Mouse (Mus musculus): ENCODE measurements around the gene Ncoa7. TPM values are rescaled to one million over a fixed set of nuclear protein-coding genes. Genes with fewer than 3 reads are reported as not detected.

Gene Ncoa7
- 8.7 and 9.1 TPM in 2 replicates for polyA plus RNA-seq (2016; fragmentation: Nextera tagmentation; extraction: Ambion mirVana)

- H3K27me3 ChIP-seq (replicated peaks): no peaks in the 10 kb centered on the region
- peak; percentile 91 for ATAC-seq (ENCODE audit: insufficient number of reproducible peaks, low FRiP score)
- no peaks in the 10 kb centered on the region for H3K36me3 ChIP-seq
- H3K4me1 ChIP-seq (replicated peaks): peaks cover 5% of the 10 kb centered on the region; the same call in 1 of the 2 replicates
- H3K4me3 ChIP-seq: peak within 1 kb of the TSS; percentile 62
- H3K9ac ChIP-seq: peak within 1 kb of the TSS; percentile 72
- H3K27ac ChIP-seq (ENCODE audit: poor library complexity, severe bottlenecking): peak within 1 kb of the TSS; percentile 94
- under 1% methylated on average over 89 of the region's 89 CpGs for WGBS
- H3K9me3 ChIP-seq (replicated peaks): no peaks in the 10 kb centered on the region
- H3K4me2 ChIP-seq: peak within 1 kb of the TSS; percentile 75
Measured at GRCm38 (mm10) chr10:30802681-30803586, at the start of gene Ncoa7. Gene Ncoa7 (minus strand): TSS chr10:30803326.

- ATAC-seq (ENCODE audit: insufficient number of reproducible peaks, low FRiP score): no peak
- peaks cover 23% of the 10 kb centered on the region for H3K4me1 ChIP-seq (replicated peaks)
- 0 out of 2 replicates have a peak overlapping the region, but pooled peaks have one; percentile 5 for H3K4me3 ChIP-seq
- H3K27me3 ChIP-seq (replicated peaks): peaks cover 7% of the 10 kb centered on the region
- 0 out of 2 replicates have a peak overlapping the region, but pooled peaks have one; percentile 30 for H3K9ac ChIP-seq
- 26% methylated on average over 13 of the region's 13 CpGs for WGBS
- H3K4me2 ChIP-seq: peak overlapping the region; percentile 35
- no peaks in the 10 kb centered on the region for H3K9me3 ChIP-seq (replicated peaks)
- no peaks in the 10 kb centered on the region for H3K36me3 ChIP-seq
- H3K27ac ChIP-seq (ENCODE audit: poor library complexity, severe bottlenecking): 0 out of 2 replicates have a peak overlapping the region, but pooled peaks have one; percentile 0
Measured at GRCm38 (mm10) chr10:30845101-30845825, 42.1 kb upstream of the Ncoa7 start.

- 4% methylated on average over 30 of the region's 30 CpGs for WGBS
- Histone ChIP-seq H3K27me3 (replicated peaks) (peaks cover 7% of the 10 kb centered on the region), H3K36me3 (peaks cover 2% of the 10 kb centered on the region), H3K27ac (ENCODE audit: poor library complexity, severe bottlenecking) (peak overlapping the region; percentile 96), H3K4me3 (peak overlapping the region; percentile 89), H3K4me1 (replicated peaks) (peaks cover 24% of the 10 kb centered on the region), H3K9ac (peak overlapping the region; percentile 77), H3K4me2 (peak overlapping the region; percentile 69), H3K9me3 (replicated peaks) (no peaks in the 10 kb centered on the region)
- 0 out of 2 replicates have a peak, but pooled peaks have one; percentile 10 for ATAC-seq (ENCODE audit: insufficient number of reproducible peaks, low FRiP score)
Measured at GRCm38 (mm10) chr10:30844191-30845010, 41.3 kb upstream of the Ncoa7 start.

- Histone ChIP-seq H3K27me3 (replicated peaks) (peaks cover 7% of the 10 kb centered on the region), H3K4me2 (peak overlapping the region; percentile 69), H3K27ac (ENCODE audit: poor library complexity, severe bottlenecking) (peak overlapping the region; percentile 96), H3K9ac (peak overlapping the region; percentile 77), H3K9me3 (replicated peaks) (no peaks in the 10 kb centered on the region), H3K4me1 (replicated peaks) (peaks cover 29% of the 10 kb centered on the region), H3K4me3 (peak overlapping the region; percentile 89), H3K36me3 (peaks cover 4% of the 10 kb centered on the region)
- ATAC-seq (ENCODE audit: insufficient number of reproducible peaks, low FRiP score): no peak
- WGBS: under 1% methylated on average over 21 of the region's 21 CpGs
Measured at GRCm38 (mm10) chr10:30843438-30844190, 40.5 kb upstream of the Ncoa7 start.

GRCm38 (mm10) chr10:30842643-30843437, 39.7 kb upstream of the Ncoa7 start, which contains the start of gene Hey2:
Gene Hey2 (minus strand): TSS chr10:30842801.
- peak within 1 kb of the TSS; percentile 96 for H3K27ac ChIP-seq (ENCODE audit: poor library complexity, severe bottlenecking)

GRCm38 (mm10) chr10:30842228-30842627, 39.1 kb upstream of the Ncoa7 start:
- under 1% methylated on average over 29 of the region's 29 CpGs for WGBS
- Histone ChIP-seq H3K4me3 (peak overlapping the region; percentile 89), H3K9me3 (replicated peaks) (no peaks in the 10 kb centered on the region), H3K36me3 (peaks cover 8% of the 10 kb centered on the region), H3K4me1 (replicated peaks) (peaks cover 31% of the 10 kb centered on the region), H3K9ac (peak overlapping the region; percentile 92), H3K4me2 (peak overlapping the region; percentile 69), H3K27ac (ENCODE audit: poor library complexity, severe bottlenecking) (peak overlapping the region; percentile 96), H3K27me3 (replicated peaks) (peaks cover 7% of the 10 kb centered on the region)
- ATAC-seq (ENCODE audit: insufficient number of reproducible peaks, low FRiP score): peak; percentile 58

More at GRCm38 (mm10) chr10:30842643-30843437, 39.7 kb upstream of the Ncoa7 start, which contains the start of gene Hey2:
- Histone ChIP-seq H3K36me3 (peaks cover 4% of the 10 kb centered on the region), H3K4me2 (peak within 1 kb of the TSS; percentile 69), H3K4me1 (replicated peaks) (peaks cover 31% of the 10 kb centered on the region), H3K9me3 (replicated peaks) (no peaks in the 10 kb centered on the region), H3K27me3 (replicated peaks) (peaks cover 7% of the 10 kb centered on the region), H3K9ac (peak within 1 kb of the TSS; percentile 92), H3K4me3 (peak within 1 kb of the TSS; percentile 89)
- whole genome bisulfite sequencing: under 1% methylated on average over 66 of the region's 70 CpGs
- ATAC-seq (ENCODE audit: insufficient number of reproducible peaks, low FRiP score): peak; percentile 98

GRCm38 (mm10) chr10:30840824-30841223, 37.7 kb upstream of the Ncoa7 start:
- peaks cover 22% of the 10 kb centered on the region for H3K36me3 ChIP-seq
- H3K4me2 ChIP-seq: peak overlapping the region; percentile 67
- H3K4me3 ChIP-seq: peak overlapping the region; percentile 89
- H3K27ac ChIP-seq (ENCODE audit: poor library complexity, severe bottlenecking): peak overlapping the region; percentile 76
- H3K9ac ChIP-seq: peak overlapping the region; percentile 92
- no peaks in the 10 kb centered on the region for H3K27me3 ChIP-seq (replicated peaks)
- no peak for ATAC-seq (ENCODE audit: insufficient number of reproducible peaks, low FRiP score)
- H3K9me3 ChIP-seq (replicated peaks): no peaks in the 10 kb centered on the region
- 55% methylated on average over 5 of the region's 5 CpGs for WGBS
- H3K4me1 ChIP-seq (replicated peaks): peaks cover 22% of the 10 kb centered on the region

- Histone ChIP-seq H3K9ac (0 out of 2 replicates have a peak overlapping the region, but pooled peaks have one; percentile 20), H3K9me3 (replicated peaks) (no peaks in the 10 kb centered on the region), H3K27ac (ENCODE audit: poor library complexity, severe bottlenecking) (peak overlapping the region; percentile 68), H3K27me3 (replicated peaks) (no peaks in the 10 kb centered on the region), H3K4me2 (peak overlapping the region; percentile 54), H3K4me1 (replicated peaks) (peaks cover 14% of the 10 kb centered on the region; the same call in 1 of the 2 replicates), H3K4me3 (peak overlapping the region; percentile 22; the same call in 1 of the 2 replicates), H3K36me3 (peaks cover 44% of the 10 kb centered on the region)
- ATAC-seq (ENCODE audit: insufficient number of reproducible peaks, low FRiP score): no peak
- 13% methylated on average over 1 of the region's 1 CpGs for WGBS
Measured at GRCm38 (mm10) chr10:30838188-30838587, 35.1 kb upstream of the Ncoa7 start.

GRCm38 (mm10) chr10:30825049-30825448, 21.9 kb upstream of the Ncoa7 start:
- Histone ChIP-seq H3K27ac (ENCODE audit: poor library complexity, severe bottlenecking) (no peak overlapping the region), H3K27me3 (replicated peaks) (no peaks in the 10 kb centered on the region), H3K36me3 (peaks cover 4% of the 10 kb centered on the region; the same call in 1 of the 2 replicates), H3K4me2 (no peak overlapping the region), H3K9ac (no peak overlapping the region), H3K4me1 (replicated peaks) (peaks cover 3% of the 10 kb centered on the region; the same call in 1 of the 2 replicates), H3K9me3 (replicated peaks) (peaks cover 4% of the 10 kb centered on the region), H3K4me3 (no peak overlapping the region)
- no peak for ATAC-seq (ENCODE audit: insufficient number of reproducible peaks, low FRiP score)
- 8% methylated on average over 1 of the region's 1 CpGs for WGBS
